Mouse (Mus musculus) c-Kit-positive CD71-negative TER-119-negative erythroid progenitor cells, embryonic 14.5 days (primary cell): ENCODE measurements around the gene Mafb.

Experiments used
- DNase-seq: peaks from one replicate; pipeline ENCODE4 v3.0.0-alpha.2; 2013; ENCODE audit warnings: low read depth

Gene Mafb

GRCm38 (mm10) chr2:160327167-160327566 lies 39.7 kb downstream of the Mafb start:
- DNase-seq = no peak

- no peak for DNase-seq
Measured at GRCm38 (mm10) chr2:160325105-160325644, 41.7 kb downstream of the Mafb start.

- no peak for DNase-seq
Measured at GRCm38 (mm10) chr2:160321829-160322228, 45.0 kb downstream of the Mafb start.

GRCm38 (mm10) chr2:160318255-160318654 lies 48.6 kb downstream of the Mafb start:
- DNase-seq = no peak
